Mouse (Mus musculus) liver, embryonic 16.5 days (tissue): ENCODE measurements at regions not wholly inside any gene's neighbourhood (a gene's known extent, or its start where the extent isn't known, plus 50 kb on each side); places are given as distances from the start of the nearest gene placed in this dataset.
A peak's percentile ranks its signal among the peaks of the same experiment; 100 is the strongest.
"Not testable (repeated sequence)": the region's sequence is repeated elsewhere in the genome, so short reads cannot be mapped to it uniquely, and the experiment has no call there.

Experiments used
- ATAC-seq: fragments of 200-750 bp; cut with Nextera tagmentation; 2 replicates; pipeline ENCODE4 v1.8.0; 2017; ENCODE audit warnings: low read depth, mild to moderate bottlenecking, moderate number of reproducible peaks, moderate library complexity
- H3K27ac ChIP-seq: fragments of 300-500 bp; sonication (generic); 2 replicates; pipeline ENCODE4 v1.5.1; 2014; ENCODE audit warnings: mild to moderate bottlenecking, low read length
- H3K27me3 ChIP-seq: fragments of 300-500 bp; sonication (generic); 2 replicates; pipeline ENCODE4 v1.6.1; 2014; ENCODE audit warnings: low read depth, low read length, mixed read lengths; ENCODE audit not compliant: control insufficient read depth, insufficient read depth
- H3K36me3 ChIP-seq: fragments of 300-500 bp; sonication (generic); 2 replicates; pipeline ENCODE4 v1.6.1; 2014; ENCODE audit warnings: mild to moderate bottlenecking; ENCODE audit not compliant: control insufficient read depth, insufficient read depth
- H3K4me1 ChIP-seq: fragments of 300-500 bp; sonication (generic); 2 replicates; pipeline ENCODE4 v1.6.1; 2014; ENCODE audit warnings: low read depth, low read length, mixed read lengths; ENCODE audit not compliant: control insufficient read depth
- H3K4me2 ChIP-seq: fragments of 300-500 bp; sonication (generic); 2 replicates; pipeline ENCODE4 v1.6.1; 2014; ENCODE audit warnings: low read depth, low read length, mixed read lengths
- H3K4me3 ChIP-seq: fragments of 300-500 bp; sonication (generic); 2 replicates; pipeline ENCODE4 v1.5.1; 2014; ENCODE audit warnings: low read depth, mild to moderate bottlenecking, low read length
- H3K9ac ChIP-seq: fragments of 300-500 bp; sonication (generic); 2 replicates; pipeline ENCODE4 v1.6.1; 2014; ENCODE audit warnings: low read depth, low read length
- H3K9me3 ChIP-seq: fragments of 300-500 bp; sonication (generic); replicated peaks from 2 replicates; pipeline ENCODE4 v1.6.1; 2016; ENCODE audit warnings: low read length; ENCODE audit not compliant: control insufficient read depth
- WGBS: fragments of 180-500 bp; shearing (Covaris S2); extraction: QIAGEN DNeasy Blood & Tissue Kit; methylation state at CpG from one replicate; pipeline ENCODE4 v1.1.7; 2014; ENCODE audit not compliant: insufficient replicate concordance; 5-methylcytosine and 5-hydroxymethylcytosine counted together

DNA sequence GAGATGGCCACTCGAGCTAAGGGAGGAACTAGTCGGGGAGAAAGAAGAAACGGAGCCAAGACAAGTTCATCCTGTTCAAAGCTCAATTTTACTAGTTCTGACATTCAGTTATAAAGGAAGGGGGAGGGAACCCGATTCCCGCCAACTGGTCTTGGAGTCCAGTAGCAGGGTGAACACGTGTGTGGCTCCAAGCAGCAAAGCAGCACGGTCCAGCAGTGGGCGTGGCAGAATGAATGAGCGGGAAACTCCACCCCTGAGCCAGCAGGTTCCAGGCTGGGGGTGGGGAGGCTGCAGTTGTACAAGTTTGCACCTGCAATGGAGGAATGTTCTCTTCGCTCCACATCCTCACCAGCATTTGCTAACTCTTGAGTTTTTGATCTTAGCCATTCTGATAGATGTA is 108.8 kb upstream of the Adgrf1 start:
- not testable (repeated sequence) for H3K9ac ChIP-seq, ATAC-seq, H3K4me1 ChIP-seq, H3K36me3 ChIP-seq, H3K4me2 ChIP-seq, H3K4me3 ChIP-seq, H3K9me3 ChIP-seq, H3K27ac ChIP-seq, H3K27me3 ChIP-seq
- WGBS: 58% methylated on average over 8 of the region's 10 CpGs

DNA sequence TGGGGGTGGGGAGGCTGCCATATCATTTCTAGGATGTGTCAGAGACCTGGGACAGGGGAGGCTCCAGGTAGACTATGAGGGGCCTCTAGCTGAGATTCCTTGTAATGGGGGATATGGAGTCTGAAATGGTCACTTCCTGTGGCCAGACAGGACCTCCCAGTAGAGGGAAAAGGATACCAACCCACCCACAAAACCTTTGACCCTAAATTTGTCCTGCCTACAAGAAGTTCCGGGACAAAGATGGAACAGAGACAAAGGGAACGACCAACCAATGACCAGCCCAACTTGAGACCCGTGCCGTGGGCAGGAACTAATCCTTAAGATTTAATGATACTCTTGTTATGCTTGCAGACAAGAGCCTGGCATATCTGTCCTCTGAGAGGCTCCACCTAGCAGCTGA is 107.0 kb upstream of the Adgrf1 start:
- H3K4me2 ChIP-seq: no peak overlapping the region
- no peaks in the 10 kb centered on the region for H3K27me3 ChIP-seq
- H3K9ac ChIP-seq: no peak overlapping the region
- no peaks in the 10 kb centered on the region for H3K4me1 ChIP-seq
- H3K27ac ChIP-seq: no peak overlapping the region
- no peak overlapping the region for H3K4me3 ChIP-seq
- H3K36me3 ChIP-seq: no peaks in the 10 kb centered on the region
- WGBS: 65% methylated on average over 4 of the region's 4 CpGs
- ATAC-seq: no peak
- no peaks in the 10 kb centered on the region for H3K9me3 ChIP-seq

DNA sequence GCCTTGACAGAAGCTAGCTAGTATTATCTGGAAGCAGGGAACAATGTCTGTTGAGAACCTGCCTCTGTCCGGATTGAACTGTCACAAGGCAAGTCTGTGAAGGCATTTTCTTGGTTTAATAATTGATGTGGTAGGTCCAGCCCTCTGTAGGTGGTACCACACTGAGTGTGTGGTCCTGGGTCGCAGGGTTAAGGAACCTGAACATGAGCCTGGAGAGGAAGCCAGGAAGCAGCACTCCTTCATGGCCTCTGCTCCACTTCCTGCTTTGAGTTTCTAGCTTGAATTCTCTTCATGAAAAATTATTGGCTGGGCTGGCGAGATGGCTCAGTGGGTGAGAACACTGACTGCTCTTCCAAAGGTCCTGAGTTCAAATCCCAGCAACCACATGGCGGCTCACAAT is 104.0 kb upstream of the Adgrf1 start:
- no peak for ATAC-seq
- no peak overlapping the region for H3K4me3 ChIP-seq
- H3K4me2 ChIP-seq: no peak overlapping the region
- H3K9ac ChIP-seq: no peak overlapping the region
- no peaks in the 10 kb centered on the region for H3K27me3 ChIP-seq
- no peaks in the 10 kb centered on the region for H3K36me3 ChIP-seq
- no peaks in the 10 kb centered on the region for H3K4me1 ChIP-seq
- no peaks in the 10 kb centered on the region for H3K9me3 ChIP-seq
- no peak overlapping the region for H3K27ac ChIP-seq
- WGBS: 39% methylated on average over 4 of the region's 4 CpGs

DNA sequence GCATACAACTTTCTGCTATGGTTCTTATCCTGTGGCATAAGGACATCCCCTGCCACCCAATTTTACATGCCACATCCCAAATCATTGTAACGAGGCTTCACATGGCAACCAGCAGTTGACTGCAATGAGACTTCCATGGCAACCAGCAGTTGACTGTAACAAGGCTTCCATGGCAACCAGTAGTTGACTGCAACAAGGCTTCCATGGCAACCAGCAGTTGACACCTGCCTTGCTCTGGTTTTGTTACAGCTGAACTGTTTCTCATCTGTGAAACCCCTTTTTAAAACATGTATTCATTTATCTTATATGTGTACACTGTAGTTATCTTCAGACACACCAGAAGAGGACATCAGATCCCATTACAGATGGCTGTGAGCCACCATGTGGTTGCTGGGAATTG is 100.7 kb upstream of the Adgrf1 start:
- no peaks in the 10 kb centered on the region for H3K27me3 ChIP-seq
- no peaks in the 10 kb centered on the region for H3K36me3 ChIP-seq
- ATAC-seq: no peak
- H3K9me3 ChIP-seq: no peaks in the 10 kb centered on the region
- no peak overlapping the region for H3K4me3 ChIP-seq
- H3K4me2 ChIP-seq: no peak overlapping the region
- 67% methylated on average over 1 of the region's 1 CpGs for WGBS
- no peak overlapping the region for H3K9ac ChIP-seq
- no peaks in the 10 kb centered on the region for H3K4me1 ChIP-seq
- H3K27ac ChIP-seq: no peak overlapping the region

DNA sequence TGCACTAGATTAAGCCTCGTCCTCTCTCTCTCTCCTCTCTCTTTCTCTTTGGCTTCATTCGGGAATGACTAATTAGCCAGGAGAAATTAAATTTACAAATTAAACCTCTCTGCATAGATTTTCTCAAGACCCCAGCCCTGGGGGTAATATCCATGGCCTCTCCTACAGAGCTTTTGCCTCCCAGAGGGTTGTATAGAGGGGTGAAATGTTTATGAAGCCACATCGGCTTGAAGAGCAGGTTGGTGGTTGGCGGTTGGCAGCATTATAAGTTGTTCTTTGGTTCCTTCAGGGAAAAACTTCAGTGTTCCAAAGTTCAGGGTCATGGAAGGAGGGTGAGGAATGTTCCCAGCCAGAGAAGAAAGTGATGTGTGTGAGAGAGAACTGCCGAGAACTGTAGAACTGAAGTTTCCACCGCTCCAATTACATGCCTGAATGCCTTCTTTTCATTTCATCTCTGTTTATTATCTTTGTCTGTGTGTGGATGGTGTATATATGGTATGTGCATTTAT is 97.4 kb upstream of the Adgrf1 start:
- H3K4me1 ChIP-seq: no peaks in the 10 kb centered on the region
- no peak for ATAC-seq
- 68% methylated on average over 6 of the region's 6 CpGs for WGBS
- H3K9ac ChIP-seq: no peak overlapping the region
- H3K36me3 ChIP-seq: no peaks in the 10 kb centered on the region
- H3K4me2 ChIP-seq: no peak overlapping the region
- H3K9me3 ChIP-seq: no peaks in the 10 kb centered on the region
- no peak overlapping the region for H3K27ac ChIP-seq
- no peaks in the 10 kb centered on the region for H3K27me3 ChIP-seq
- H3K4me3 ChIP-seq: no peak overlapping the region

DNA sequence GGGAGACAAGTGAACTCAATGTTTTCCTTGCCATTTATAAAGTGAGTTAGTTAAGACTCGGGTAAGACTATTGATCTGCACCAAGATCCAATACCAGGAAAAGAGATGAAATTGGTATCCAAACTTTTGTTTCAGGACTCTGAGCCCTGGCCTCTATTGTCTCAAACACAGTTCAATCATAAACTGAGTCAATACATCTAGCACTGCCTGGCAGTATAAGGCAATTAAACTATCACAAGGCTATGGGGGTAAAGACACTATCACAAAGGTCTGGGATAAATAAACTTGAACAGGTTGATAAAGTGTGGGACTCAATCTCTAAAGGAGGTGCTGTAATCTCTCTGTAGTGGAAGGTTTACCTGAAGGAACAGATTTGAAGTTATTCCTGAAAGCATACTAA is 95.3 kb upstream of the Adgrf1 start:
- no peak overlapping the region for H3K27ac ChIP-seq
- H3K4me1 ChIP-seq: no peaks in the 10 kb centered on the region
- ATAC-seq: no peak
- H3K27me3 ChIP-seq: no peaks in the 10 kb centered on the region
- H3K36me3 ChIP-seq: no peaks in the 10 kb centered on the region
- H3K4me3 ChIP-seq: no peak overlapping the region
- H3K9ac ChIP-seq: no peak overlapping the region
- H3K4me2 ChIP-seq: no peak overlapping the region
- 37% methylated on average over 1 of the region's 1 CpGs for WGBS
- H3K9me3 ChIP-seq: no peaks in the 10 kb centered on the region

DNA sequence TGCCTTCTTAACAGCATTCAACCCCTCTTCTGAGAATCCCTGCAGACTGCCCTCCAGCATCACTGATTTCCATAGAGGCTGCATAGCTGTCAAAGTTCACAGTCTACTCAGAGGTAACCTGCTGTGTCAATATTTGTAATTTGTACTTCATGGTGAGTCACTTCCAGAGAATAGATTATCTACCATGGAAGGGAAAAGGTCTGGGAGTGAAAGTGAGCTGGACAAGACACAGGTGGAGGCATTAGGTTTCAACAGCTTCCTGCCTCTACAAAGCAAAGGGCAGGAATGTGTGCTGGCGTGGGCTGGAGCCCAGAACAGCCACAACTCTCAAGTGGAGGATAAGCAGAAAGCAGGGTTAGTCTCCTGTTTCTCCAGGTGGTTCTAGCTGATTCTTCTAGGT is 92.9 kb upstream of the Adgrf1 start:
- ATAC-seq: peak; percentile 92
- WGBS: 33% methylated on average over 1 of the region's 1 CpGs

DNA sequence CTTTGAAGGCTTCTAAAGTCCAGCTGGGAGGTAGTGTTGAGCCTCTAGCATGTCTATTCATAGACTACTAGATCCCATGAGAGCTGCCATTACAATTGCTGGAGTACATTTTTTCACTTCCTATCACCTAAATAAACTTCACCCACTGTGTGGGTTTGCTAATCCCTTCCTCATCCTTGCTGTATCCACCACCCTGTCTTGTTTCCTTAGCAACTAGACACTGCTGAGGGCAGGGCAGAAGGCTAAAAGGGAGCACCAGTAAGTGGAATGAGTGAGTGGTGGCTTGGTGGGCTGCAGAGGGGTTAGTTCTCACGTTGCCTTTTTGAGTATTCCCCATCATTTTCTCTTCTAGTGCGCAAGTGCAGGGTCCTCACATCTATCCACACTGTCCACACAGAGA is 80.1 kb upstream of the Adgrf1 start:
- Histone ChIP-seq H3K4me1 (no peaks in the 10 kb centered on the region), H3K4me2 (no peak overlapping the region), H3K27me3 (no peaks in the 10 kb centered on the region), H3K9ac (no peak overlapping the region), H3K27ac (no peak overlapping the region), H3K4me3 (no peak overlapping the region), H3K36me3 (no peaks in the 10 kb centered on the region), H3K9me3 (no peaks in the 10 kb centered on the region)
- WGBS: 56% methylated on average over 2 of the region's 2 CpGs
- ATAC-seq: no peak

More for the DNA sequence above, 92.9 kb upstream of the Adgrf1 start:
- Histone ChIP-seq H3K9ac (no peak overlapping the region), H3K27me3 (no peaks in the 10 kb centered on the region), H3K9me3 (no peaks in the 10 kb centered on the region), H3K36me3 (no peaks in the 10 kb centered on the region), H3K4me3 (no peak overlapping the region), H3K27ac (no peak overlapping the region), H3K4me2 (no peak overlapping the region), H3K4me1 (no peaks in the 10 kb centered on the region)

DNA sequence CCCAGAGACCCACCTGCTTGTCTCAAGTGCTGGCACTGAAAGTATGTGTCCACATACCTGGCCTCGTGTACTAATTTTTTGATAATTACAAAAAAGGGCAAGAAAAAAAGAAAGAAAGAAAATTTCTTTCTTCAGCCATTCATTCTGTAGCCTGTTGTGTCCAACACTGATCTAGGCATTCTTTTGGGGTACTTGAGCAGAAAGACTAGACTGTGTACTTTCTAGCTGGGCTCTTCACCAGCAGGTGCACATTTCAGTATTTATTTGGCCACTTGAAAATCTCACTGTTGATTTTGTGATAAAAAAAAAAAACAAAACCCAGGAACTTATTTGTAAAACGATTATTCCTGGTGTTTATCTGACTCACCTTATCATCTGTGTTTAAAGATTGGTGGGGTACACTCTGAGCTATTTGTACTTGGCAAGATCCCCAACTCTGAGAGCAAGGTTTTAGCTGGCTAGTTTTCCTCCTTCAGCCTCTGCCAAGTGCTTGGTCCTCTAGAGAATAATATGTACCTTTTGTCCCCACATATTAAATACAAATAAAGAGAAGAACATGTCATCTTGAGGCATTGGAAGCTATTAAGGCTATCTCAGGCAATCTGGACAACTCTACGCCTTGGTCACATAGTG is 79.2 kb upstream of the Adgrf1 start:
- H3K27ac ChIP-seq: no peak overlapping the region
- WGBS: 43% methylated on average over 3 of the region's 3 CpGs
- H3K9ac ChIP-seq: no peak overlapping the region
- no peak overlapping the region for H3K4me3 ChIP-seq
- no peak overlapping the region for H3K4me2 ChIP-seq
- ATAC-seq: no peak
- H3K27me3 ChIP-seq: no peaks in the 10 kb centered on the region
- no peaks in the 10 kb centered on the region for H3K4me1 ChIP-seq
- H3K36me3 ChIP-seq: no peaks in the 10 kb centered on the region
- no peaks in the 10 kb centered on the region for H3K9me3 ChIP-seq
